Mouse (Mus musculus) T-cell, adult 2 months (primary cell): ENCODE results near the gene Spdye4c.

ENCODE experiments used
- DNase-seq: peaks from one replicate; pipeline ENCODE4 v3.0.0; 2022; ENCODE audit warnings: low spot score

Gene Spdye4c

GRCm38 (mm10) chr2:128601534-128601933 is 10.5 kb downstream of the Spdye4c start:
- no peak for DNase-seq

- DNase-seq, result no peak
These were observed 18.3 kb downstream of the Spdye4c start for GRCm38 (mm10) chr2:128609286-128609685.

GRCm38 (mm10) chr2:128611178-128611577 is 20.2 kb downstream of the Spdye4c start:
- no peak for DNase-seq

GRCm38 (mm10) chr2:128612275-128612674 is 21.3 kb downstream of the Spdye4c start:
- DNase-seq, result no peak

GRCm38 (mm10) chr2:128613365-128613764 is 22.4 kb downstream of the Spdye4c start:
- no peak for DNase-seq

- no peak for DNase-seq
These were observed 24.4 kb downstream of the Spdye4c start for GRCm38 (mm10) chr2:128615366-128615765.

GRCm38 (mm10) chr2:128620578-128620977 is 29.6 kb downstream of the Spdye4c start:
- DNase-seq, result no peak
